Mouse (Mus musculus) adrenal gland (tissue): ENCODE measurements around the gene Zyg11b.

Experiments used
- intact Hi-C: fragments of 180-260 bp; cut with DNase I; formaldehyde crosslinking; loops from one replicate; pipeline ENCODE4 v1.15.1; 2025

Gene Zyg11b

DNA sequence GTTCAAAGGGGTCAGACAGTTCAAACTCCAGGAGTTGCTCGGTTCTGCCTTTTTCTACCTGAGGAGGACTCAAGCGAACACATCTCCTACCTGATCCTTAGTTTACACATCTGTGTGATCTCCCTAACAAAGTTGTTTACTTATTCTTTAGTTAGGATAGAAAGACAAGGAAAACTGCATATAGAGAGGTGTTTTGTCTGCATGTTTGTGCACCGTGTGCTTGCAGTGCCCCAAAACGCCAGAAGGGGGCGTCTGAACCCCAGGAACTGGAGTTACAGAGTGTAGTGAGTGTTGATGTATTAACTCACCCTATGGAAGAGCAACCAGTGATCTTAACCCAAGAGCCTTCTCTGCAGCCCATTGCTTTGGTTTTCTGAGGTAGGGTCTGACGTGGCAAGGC is 18.9 kb upstream of the Zyg11b start:
- intact Hi-C loops = loop anchor here (10.0 kb wide), 1 partner anchor 155 kb away; the partner anchor contains the start of gene Echdc2

DNA sequence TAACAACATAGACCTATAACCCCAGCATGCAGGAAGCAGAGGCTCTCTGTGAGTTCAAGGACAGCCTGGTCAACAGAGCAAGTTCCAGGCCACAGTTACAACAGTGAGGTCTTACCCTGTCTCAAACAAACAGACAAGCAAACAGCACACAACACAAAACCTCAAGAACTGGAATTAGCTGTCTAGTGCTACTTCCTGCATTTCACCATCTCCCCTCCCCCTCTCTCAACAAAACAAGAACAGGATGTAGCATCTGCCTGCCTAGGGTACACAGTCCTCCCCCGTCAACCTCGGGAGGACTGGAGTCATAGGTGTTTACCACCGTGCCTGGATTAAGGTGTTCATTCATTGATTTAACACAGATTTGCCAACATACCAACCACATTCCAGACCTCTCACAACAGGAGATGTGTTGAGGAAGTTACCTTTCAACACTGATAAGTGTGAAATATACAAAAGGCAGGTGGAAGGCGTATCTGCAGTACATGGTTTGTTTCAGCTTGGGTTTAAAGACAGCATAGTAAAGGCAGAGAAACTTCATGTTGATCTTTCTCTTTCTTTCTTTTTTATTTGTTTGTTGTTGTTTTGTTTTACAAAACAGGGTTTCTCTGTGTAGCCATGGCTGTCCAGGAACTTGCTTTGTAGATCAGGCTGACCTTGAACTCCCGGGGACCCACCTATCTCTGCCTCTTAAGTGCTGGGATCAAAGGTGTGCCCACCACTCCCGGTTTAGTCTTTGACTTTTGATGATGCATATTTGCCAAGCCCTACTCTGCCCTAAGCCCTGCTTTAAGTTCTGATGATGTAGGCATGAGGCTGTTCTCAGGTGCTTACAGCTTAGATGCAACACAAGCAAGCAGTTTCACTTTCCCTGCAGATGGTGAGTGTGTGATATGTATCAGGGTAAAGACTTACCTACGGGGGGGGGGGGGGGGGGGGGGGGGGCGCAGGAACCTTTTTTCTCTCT is 18.0 kb upstream of the Zyg11b start:
- intact Hi-C loops = no loop called here

DNA sequence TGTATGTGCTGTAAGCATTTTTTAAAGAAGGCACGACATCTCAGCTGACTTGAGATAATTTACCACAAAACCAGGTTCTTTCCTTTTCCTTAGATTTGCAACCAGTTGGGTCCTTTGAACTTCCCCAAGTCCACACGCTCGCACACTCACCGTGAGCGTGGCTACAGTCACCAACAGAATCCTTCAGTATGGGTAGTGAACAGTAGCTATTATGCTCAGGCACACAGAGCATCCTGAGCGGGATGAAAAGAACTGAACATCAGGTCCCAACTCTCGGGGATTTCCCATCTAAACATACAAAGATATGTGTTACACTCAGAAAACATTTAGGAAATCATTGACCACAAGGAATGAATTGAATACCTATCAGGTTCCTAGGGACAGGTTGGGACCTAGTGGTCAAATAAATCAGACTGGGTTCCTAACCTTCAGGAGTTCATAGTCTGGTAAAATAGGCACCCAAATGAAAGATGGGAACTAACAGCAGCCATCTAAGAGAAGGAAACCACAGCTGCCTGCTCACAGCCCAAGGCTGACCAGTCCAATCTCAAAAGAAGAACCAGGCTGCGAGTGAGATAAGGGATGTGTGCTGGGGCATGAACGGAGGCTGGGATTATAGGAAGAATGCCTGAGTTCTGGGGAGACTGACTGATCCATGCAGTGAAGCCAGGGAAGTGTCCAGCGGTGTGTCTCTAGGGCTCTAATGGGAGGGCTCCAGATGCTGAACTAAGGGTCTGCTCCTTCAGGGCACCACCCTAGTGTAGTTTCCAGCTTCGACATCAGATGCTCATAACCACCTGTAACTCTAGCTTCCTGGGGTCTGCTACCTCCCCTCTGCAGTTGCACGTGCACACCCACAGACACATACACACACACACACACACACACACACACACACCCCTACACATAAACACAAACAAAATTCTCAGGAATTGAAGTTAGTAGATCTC is 17.0 kb upstream of the Zyg11b start:
- intact Hi-C loops = no loop called here

DNA sequence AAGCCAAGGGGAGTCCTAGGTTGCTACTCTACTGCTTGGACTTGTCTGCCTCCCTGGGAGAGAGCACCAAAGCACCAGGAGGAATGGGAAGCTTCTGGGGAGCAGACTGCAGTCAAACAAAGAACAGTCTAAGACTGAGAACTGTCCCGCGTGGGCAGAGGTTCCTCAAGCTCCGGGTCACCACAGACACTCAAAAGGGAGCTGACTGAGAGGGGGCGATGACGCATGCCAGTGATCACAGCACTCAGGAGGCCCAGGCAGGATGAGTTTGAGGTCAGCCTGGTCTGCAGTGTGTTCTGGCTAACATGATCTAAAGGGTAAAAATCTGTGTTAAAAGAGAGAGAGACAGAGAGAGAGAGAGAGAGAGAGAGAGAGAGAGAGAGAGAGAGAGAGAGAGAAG is 13.1 kb upstream of the Zyg11b start:
- intact Hi-C loops = no loop called here

DNA sequence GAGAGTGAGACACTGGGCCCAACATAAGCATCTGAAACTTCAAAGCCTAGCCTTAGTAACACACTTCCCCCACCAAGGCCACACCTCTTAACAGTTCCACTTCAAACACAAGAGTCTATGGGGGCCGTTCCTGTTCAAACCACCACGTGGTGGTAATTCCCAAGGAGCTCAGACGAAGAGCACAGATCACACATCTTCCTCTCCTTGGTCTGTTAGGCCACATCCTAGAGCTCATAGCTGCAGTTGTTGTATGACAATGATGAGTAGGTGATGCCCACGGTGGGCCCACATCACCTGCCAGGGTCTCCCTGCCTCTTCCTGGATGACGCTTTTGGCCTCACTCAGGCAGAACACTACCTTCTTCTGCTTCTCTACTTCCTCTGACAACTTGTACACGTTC is 9.8 kb upstream of the Zyg11b start:
- intact Hi-C loops = no loop called here

DNA sequence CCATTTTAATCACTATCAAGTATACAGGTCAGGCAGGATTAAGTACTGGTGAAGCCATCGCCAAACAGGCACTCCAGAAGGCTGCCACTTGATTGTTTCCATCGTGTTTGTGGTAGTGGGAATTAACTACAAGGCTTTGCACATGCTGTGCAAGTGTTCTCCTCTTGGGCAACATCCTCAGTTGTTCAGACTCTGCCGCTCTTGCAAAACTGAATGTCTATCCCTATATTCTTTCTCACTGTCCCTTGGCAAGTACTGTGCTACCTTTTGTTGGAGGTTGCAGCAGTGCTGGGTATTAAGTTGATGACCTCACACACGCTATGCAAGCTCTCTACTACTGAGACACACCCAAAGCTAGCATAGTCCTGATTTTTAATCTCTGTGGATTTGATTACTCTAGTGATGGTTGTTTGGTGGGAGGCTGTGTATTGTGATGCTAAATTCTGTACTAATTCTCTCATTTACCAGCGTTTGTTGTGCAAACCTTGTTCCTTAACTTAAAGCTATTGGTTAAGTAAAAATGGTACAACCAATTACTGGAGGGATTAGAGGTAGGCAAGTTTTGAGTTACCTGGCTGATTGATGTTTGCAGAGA is 1.5 kb upstream of the Zyg11b start:
- intact Hi-C loops = no loop called here

DNA sequence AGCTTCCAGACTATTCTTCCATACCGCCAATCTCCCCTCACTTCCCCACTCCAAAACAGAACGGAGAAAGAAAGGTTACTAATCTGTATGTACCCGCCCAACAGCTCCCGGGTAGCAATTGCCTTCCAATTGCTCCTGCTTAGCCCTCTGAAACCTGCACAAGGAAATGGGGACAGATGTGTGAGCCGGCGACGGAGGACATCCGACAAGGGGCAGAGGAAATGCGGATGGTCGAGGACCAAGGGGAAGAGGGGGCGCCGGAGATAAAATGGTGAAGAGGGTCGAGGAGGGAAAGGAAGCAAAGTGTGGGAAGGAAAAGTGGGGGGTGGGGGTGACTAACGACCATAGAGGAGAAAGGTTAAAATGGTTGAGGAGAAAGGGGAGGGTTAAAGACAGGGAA is 630 bp downstream of the Zyg11b start:
- intact Hi-C loops = no loop called here

DNA sequence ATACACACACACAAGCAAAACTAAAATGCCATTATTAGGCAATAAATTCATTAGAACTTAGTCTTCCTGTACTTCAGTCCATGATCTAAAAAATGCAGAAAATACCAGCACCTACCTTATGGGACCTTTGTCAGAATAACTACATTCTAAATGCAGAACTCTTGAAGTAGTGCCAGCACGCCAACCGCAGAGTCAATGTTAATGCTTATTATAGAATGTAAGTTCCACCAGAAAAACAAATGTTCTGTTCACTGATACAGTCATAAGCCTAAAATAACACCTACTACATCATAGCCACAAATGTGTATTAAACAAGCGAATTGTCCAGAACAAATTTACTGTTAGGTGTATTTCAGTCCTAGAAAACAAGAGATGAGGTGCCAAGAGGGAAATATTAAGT is 23.9 kb downstream of the Zyg11b start:
- intact Hi-C loops = no loop called here

DNA sequence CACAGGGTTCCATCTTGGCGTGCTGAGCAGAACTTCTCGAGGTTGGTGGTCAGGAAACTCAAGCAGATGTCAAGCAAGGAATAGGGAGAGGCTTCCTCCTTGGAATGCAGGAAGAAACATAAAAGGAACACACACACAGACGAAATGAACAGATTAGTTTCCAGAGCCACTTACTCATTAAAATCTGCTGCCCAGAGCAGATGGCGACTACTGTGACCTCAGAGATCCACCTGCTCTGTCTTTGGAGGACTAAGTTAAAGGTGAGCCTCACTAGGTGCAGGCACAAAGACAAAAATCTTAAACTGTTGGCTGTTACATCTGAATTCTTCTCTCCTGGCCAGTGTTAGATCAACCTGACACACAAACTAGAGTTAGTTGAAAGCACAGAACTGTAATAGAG is 28.6 kb downstream of the Zyg11b start:
- intact Hi-C loops = no loop called here

DNA sequence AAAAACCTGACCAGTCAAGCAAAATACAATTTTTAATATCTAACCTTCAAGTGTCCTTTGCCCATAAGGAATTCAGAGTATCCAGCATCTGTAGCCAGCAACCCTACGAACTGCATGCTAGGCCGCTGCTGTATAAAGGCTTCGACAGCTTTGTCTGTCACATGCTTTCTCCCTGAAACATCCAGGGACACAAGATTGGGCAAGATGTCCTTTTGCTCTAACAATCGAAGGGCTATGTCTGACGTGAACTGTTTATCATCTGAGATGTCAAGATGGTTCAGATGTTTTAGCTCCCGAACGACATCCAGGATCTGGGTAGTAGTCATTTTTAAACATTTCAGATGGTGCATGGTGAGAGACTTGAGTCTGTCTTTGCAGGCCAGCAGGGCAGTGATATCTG is 35.1 kb downstream of the Zyg11b start:
- intact Hi-C loops = no loop called here

DNA sequence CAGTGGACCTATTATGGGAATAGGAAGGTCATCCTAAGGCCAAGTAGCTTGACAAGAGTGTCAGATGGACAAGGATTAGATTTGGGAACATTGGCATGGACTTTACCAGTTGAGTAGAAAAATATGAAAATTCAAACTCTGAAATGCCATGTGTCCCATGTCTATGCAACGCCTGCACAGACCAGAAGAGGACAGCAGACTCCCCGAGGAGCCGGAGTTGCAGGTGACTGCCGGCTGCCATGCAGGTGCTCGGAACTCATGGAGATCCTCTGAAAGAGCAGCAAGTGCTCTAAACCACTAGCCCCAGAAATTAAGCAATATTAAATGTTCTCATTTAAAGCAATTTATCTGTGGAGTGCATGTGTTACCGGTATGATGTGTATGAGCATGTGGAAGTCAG is 47.6 kb downstream of the Zyg11b start:
- intact Hi-C loops = no loop called here

DNA sequence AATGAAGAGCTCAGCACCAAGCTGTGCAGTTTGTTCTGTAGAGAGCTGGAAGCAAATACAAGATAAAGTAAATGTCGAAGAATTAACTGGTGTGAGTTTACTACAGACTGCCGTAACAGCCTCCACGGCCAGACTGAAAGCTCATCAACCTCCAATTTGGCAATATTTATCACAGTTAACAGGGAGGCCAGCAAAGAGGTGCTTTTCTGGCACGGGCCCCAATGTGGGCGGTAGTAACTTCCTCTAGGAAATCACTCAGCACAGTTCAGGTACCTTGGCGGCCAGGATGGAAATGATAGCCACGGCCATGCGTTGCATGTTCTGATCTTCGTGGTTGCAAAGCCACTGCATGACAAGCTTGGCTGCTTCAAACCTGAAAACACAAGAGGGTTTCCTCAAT is 50.4 kb downstream of the Zyg11b start:
- intact Hi-C loops = no loop called here

DNA sequence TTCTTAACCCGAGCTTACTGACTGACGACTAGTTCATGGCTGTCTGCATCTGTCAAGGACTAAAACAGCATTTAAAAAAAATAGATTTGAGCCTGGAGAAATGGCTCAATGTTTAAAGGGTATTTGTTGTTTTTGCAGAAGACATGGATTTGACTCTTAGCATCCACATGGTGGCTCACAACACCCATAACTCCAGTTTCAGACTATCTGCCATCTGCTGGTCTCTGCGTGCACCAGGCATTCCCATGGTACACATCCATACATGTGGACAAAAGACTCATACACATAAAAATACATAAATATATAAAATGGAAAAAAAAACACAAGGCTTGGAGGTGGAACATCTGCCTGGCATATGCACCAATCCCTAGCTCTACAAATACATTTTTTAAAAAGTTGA is 51.6 kb downstream of the Zyg11b start:
- intact Hi-C loops = no loop called here

DNA sequence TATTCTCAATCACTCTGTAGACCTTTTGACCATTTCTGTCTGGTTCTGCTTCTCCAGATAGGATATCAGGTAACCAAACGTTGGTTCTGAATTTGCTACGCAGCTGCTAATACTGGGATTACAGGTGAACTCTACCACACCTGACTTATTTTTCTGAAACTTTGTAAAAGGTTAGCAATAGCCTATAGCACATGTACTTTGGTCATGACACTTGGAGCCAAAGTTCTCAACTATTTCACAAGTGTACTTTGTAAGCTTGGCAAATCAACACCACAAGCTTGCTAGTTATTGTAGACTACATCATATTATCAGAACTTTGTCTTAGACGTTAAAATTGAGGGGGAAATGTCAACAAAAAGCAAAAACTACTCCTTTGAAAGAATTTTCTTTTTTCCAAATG is 67.2 kb downstream of the Zyg11b start:
- intact Hi-C loops = no loop called here

DNA sequence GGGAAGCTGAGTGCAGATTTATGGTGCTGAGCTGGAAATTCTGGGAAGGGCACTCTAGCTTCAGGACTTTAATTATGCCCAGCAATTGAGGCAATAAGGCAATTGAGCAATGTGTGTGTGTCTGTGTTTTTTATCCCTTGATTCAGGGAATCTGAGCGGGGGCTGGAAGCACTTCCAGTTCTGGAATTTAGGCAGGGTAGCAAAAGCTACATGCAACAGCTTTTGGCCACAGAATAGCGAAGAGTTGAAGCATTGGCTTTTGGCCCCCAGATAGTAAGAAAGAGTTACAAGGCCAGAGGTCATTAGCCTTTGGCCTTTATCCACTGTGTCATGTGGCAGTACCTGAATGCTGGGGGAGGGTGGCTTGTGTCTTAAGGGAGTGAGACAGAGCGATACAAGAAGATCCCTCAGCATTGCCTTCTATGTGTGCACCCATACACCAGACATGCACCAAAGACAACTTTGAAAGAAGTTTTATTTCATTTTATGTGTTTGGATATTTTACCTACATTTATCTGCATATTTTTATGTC is 75.5 kb downstream of the Zyg11b start:
- intact Hi-C loops = no loop called here

DNA sequence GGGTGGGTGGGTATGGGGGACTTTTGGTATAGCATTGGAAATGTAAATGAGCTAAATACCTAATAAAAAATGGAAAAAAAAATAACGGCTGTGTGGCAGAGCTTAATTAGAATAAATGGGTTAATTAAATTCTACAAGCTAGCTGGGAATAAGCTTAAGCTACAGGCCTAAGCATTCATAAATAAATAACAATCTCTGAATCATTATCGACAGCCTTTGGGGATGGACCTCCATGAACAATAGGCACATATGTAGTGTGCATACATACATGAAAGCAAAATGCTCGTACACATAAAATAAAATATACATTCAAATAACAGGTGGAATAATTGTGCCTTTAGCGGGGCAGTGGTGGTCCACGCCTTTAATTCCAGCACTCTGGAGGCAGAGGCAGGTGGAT is 78.4 kb downstream of the Zyg11b start:
- intact Hi-C loops = no loop called here

DNA sequence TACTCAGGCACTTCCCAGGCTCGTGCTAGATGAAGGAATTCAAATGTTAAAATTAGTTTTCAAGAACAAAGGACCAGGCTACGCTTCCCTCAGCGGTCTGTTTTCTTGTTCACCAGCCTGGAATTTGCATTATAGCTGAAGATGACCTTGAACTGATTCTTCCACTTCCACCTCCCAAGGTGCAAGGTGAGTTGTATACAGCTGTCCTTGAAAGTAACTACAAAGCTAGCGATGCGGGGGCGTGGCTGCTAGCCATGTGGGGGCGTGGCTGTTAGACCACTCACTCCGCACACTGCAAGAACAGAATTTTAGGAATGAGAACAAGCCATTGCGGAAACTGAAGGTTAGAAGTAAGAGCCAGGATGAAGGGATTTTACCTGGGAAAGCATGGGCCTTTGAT is 81.9 kb downstream of the Zyg11b start:
- intact Hi-C loops = no loop called here

DNA sequence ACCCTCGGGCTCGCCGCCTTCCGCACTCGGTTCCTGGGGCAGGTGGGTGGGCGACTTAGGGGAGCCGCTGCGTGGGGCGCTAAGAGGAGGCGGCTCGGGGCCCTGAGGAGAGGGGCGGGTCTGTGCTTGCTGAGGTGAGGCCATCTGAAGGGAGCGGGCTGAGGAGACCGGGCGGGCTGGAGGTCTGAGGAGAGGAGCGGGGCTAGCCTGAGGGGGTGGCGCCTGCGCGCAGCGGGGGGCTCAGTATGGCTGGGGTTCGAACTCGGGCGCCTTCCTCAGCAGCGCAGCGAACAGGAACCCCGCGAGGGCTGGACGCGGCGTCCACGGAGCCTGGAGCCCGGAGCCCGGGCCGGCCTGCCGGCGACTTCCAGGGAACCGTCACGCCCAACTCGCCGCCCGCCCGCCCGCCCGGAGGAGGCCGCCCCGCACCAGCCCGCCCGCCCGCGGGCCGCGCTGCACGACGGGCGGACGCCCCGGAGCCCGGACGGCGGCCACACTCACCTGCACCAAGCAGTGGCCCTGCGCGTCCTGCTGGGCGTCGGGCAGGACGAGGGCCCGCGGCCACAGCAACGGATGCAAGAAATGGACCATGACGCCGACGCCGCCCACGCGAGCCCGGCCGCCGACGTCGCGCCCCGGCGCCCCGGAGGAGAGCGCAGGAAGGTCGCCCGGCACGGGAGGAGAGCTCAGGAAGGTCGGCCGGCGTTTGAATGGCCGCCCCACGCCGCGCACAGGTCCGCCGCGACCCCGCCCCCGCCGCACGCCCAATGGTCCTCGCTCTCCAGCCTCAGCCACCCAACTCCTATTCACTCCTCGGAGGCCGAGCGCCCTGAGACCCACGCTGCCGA is 83.3 kb downstream of the Zyg11b start, which contains the start of gene Zyg11a:
Gene Zyg11a (minus strand): TSS at position 717 of the 848 bp plus-strand sequence.
- intact Hi-C loops = no loop called here

DNA sequence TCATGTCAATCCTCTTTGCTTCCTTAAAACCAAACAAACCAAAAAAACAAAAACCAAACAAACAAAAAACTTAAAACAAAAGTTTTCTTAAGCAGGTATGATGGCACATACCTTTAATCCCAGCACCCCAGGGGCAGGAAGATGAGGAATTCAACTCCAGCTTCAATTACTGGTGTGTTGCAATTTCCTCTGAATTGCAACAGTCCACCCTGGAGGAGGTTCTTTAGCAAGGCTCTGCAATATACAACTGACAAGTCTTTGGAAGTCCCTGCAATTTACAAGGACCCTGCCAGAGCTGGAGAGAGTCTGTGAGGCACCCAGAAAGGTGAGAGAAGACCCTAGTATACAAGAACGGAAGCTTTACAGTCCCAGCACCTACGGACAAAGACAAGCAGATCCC is 87.9 kb downstream of the Zyg11b start:
- intact Hi-C loops = no loop called here

DNA sequence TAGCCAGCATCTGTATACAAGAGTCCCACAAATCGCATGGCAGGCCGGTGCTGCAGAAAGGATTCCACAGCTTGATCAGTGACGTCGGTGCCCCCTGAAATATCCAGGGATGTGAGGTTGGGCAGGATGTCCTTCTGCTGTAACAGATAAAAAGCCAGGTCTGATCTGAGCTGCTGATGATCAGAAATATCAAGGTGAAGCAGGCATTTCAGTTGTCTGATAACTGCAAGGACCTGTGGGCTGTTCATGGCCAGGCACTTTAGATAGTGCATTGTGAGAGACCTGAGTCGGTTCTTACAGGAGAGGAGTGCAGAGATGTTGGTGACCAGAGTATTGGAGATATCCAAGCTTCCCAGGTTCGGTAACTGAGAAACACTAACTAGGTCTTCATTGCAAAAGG is 96.3 kb downstream of the Zyg11b start:
- intact Hi-C loops = no loop called here
